Mouse (Mus musculus): ENCODE data around the gene Xxylt1. TPM values are rescaled to one million over a fixed set of nuclear protein-coding genes. Genes with fewer than 3 reads are reported as not detected.

Xxylt1 gene
- total and polyA plus RNA-seq, 3 experiments, result 10.5 to 13.5 (median 11.5) TPM

GRCm38 (mm10) chr16:30943919-30944318, 137.3 kb downstream of the Xxylt1 start:
- peak overlapping the region; percentile 48 for H3K27ac ChIP-seq
- no peaks in the 10 kb centered on the region for H3K36me3 ChIP-seq (ENCODE audit: control insufficient read depth, insufficient read depth, low read length)
- H3K4me3 ChIP-seq, result no peak overlapping the region
- DNase-seq, result no peak
- H3K79me2 ChIP-seq (replicated peaks; ENCODE audit: control insufficient read depth, insufficient read depth, low read length), result no peaks in the 10 kb centered on the region
- WGBS, result 58% methylated on average over 4 of the region's 4 CpGs
- intact Hi-C loops (cut with DNase I), result loop anchor here (2.0 kb wide), 1 partner anchor 33 kb away; no protein-coding TSS in a partner anchor
- no peaks in the 10 kb centered on the region for H3K27me3 ChIP-seq (ENCODE audit: control insufficient read depth, insufficient read depth, low read length)
- no peak overlapping the region for H3K9ac ChIP-seq (ENCODE audit: low read depth, low read length)
- H3K4me1 ChIP-seq (ENCODE audit: control insufficient read depth, insufficient read depth, low read length), result peaks cover 22% of the 10 kb centered on the region
- TF ChIP-seq CTCF (IDR thresholded peaks at IDR 0.05) (no peak), EP300 (IDR thresholded peaks at IDR 0.05; ENCODE audit: insufficient read depth, low read depth, low read length) (no peak), POLR2A (IDR thresholded peaks at IDR 0.05; ENCODE audit: insufficient read depth, low read depth, low read length) (no peak)

- 90% methylated on average over 2 of the region's 2 CpGs for WGBS
- peak; percentile 71 for TF ChIP-seq CTCF (IDR thresholded peaks at IDR 0.05)
- TF ChIP-seq EP300 (IDR thresholded peaks at IDR 0.05; ENCODE audit: insufficient read depth, low read depth, low read length), result no peak
These were observed 140.5 kb downstream of the Xxylt1 start for GRCm38 (mm10) chr16:30940699-30941098.

GRCm38 (mm10) chr16:30939903-30940302, 141.3 kb downstream of the Xxylt1 start:
- peaks cover 18% of the 10 kb centered on the region for H3K4me1 ChIP-seq (ENCODE audit: control insufficient read depth, insufficient read depth, low read length)
- no peak overlapping the region for H3K9ac ChIP-seq (ENCODE audit: low read depth, low read length)
- no peaks in the 10 kb centered on the region for H3K36me3 ChIP-seq (ENCODE audit: control insufficient read depth, insufficient read depth, low read length)
- DNase-seq, result peak in 1 of 2 experiments; percentile 58
- H3K4me3 ChIP-seq, result no peak overlapping the region
- H3K27me3 ChIP-seq (ENCODE audit: control insufficient read depth, insufficient read depth, low read length), result no peaks in the 10 kb centered on the region
- intact Hi-C loops (cut with DNase I), result loop anchor here (2.0 kb wide), 2 partner anchors 127 to 339 kb away; no protein-coding TSS in a partner anchor
- H3K79me2 ChIP-seq (replicated peaks; ENCODE audit: control insufficient read depth, insufficient read depth, low read length), result no peaks in the 10 kb centered on the region
- peak overlapping the region; percentile 79 for H3K27ac ChIP-seq
- TF ChIP-seq POLR2A (IDR thresholded peaks at IDR 0.05; ENCODE audit: insufficient read depth, low read depth, low read length), result 0 out of 2 replicates have a peak, but pooled peaks have one; percentile 16
- TF ChIP-seq CTCF (IDR thresholded peaks at IDR 0.05), result no peak
- 0 out of 2 replicates have a peak, but pooled peaks have one; percentile 41 for TF ChIP-seq EP300 (IDR thresholded peaks at IDR 0.05; ENCODE audit: insufficient read depth, low read depth, low read length)
- WGBS, result 31% methylated on average over 3 of the region's 3 CpGs

More at GRCm38 (mm10) chr16:30940699-30941098, 140.5 kb downstream of the Xxylt1 start:
- Histone ChIP-seq H3K4me1 (ENCODE audit: control insufficient read depth, insufficient read depth, low read length) (peaks cover 22% of the 10 kb centered on the region), H3K9ac (ENCODE audit: low read depth, low read length) (no peak overlapping the region), H3K79me2 (replicated peaks; ENCODE audit: control insufficient read depth, insufficient read depth, low read length) (no peaks in the 10 kb centered on the region), H3K27me3 (ENCODE audit: control insufficient read depth, insufficient read depth, low read length) (no peaks in the 10 kb centered on the region), H3K36me3 (ENCODE audit: control insufficient read depth, insufficient read depth, low read length) (no peaks in the 10 kb centered on the region), H3K4me3 (no peak overlapping the region), H3K27ac (no peak overlapping the region)
- intact Hi-C loops (cut with DNase I), result loop anchor here (2.0 kb wide), 2 partner anchors 126 to 340 kb away; no protein-coding TSS in a partner anchor
- no peak for DNase-seq

- no peak for DNase-seq
- Histone ChIP-seq H3K4me1 (ENCODE audit: control insufficient read depth, insufficient read depth, low read length) (peaks cover 16% of the 10 kb centered on the region), H3K9ac (ENCODE audit: low read depth, low read length) (no peak overlapping the region), H3K27ac (peak overlapping the region; percentile 79), H3K4me3 (no peak overlapping the region), H3K79me2 (replicated peaks; ENCODE audit: control insufficient read depth, insufficient read depth, low read length) (no peaks in the 10 kb centered on the region), H3K36me3 (ENCODE audit: control insufficient read depth, insufficient read depth, low read length) (no peaks in the 10 kb centered on the region), H3K27me3 (ENCODE audit: control insufficient read depth, insufficient read depth, low read length) (no peaks in the 10 kb centered on the region)
- no peak for TF ChIP-seq POLR2A (IDR thresholded peaks at IDR 0.05; ENCODE audit: insufficient read depth, low read depth, low read length)
- TF ChIP-seq CTCF (IDR thresholded peaks at IDR 0.05), result peak; percentile 33
- intact Hi-C loops (cut with DNase I), result no loop called here
- WGBS, result 80% methylated on average over 8 of the region's 8 CpGs
These were observed 142.0 kb downstream of the Xxylt1 start for GRCm38 (mm10) chr16:30939210-30939609.

- 89% methylated on average over 3 of the region's 3 CpGs for whole genome bisulfite sequencing
- Histone ChIP-seq H3K79me2 (replicated peaks; ENCODE audit: control insufficient read depth, insufficient read depth, low read length) (no peaks in the 10 kb centered on the region), H3K9ac (ENCODE audit: low read depth, low read length) (no peak overlapping the region), H3K27ac (no peak overlapping the region), H3K27me3 (ENCODE audit: control insufficient read depth, insufficient read depth, low read length) (no peaks in the 10 kb centered on the region), H3K36me3 (ENCODE audit: control insufficient read depth, insufficient read depth, low read length) (no peaks in the 10 kb centered on the region), H3K4me1 (ENCODE audit: control insufficient read depth, insufficient read depth, low read length) (peaks cover 14% of the 10 kb centered on the region), H3K4me3 (no peak overlapping the region)
- intact Hi-C loops (cut with DNase I), result no loop called here
- no peak for DNase-seq
- TF ChIP-seq EP300 (IDR thresholded peaks at IDR 0.05; ENCODE audit: insufficient read depth, low read depth, low read length) (no peak), CTCF (IDR thresholded peaks at IDR 0.05) (no peak), POLR2A (IDR thresholded peaks at IDR 0.05; ENCODE audit: insufficient read depth, low read depth, low read length) (no peak)
These were observed 142.6 kb downstream of the Xxylt1 start for GRCm38 (mm10) chr16:30938664-30939063.

- intact Hi-C loops (cut with DNase I), result no loop called here
- H3K27me3 ChIP-seq (ENCODE audit: control insufficient read depth, insufficient read depth, low read length), result no peaks in the 10 kb centered on the region
- H3K4me3 ChIP-seq, result no peak overlapping the region
- no peak overlapping the region for H3K27ac ChIP-seq
- no peaks in the 10 kb centered on the region for H3K36me3 ChIP-seq (ENCODE audit: control insufficient read depth, insufficient read depth, low read length)
- H3K79me2 ChIP-seq (replicated peaks; ENCODE audit: control insufficient read depth, insufficient read depth, low read length), result no peaks in the 10 kb centered on the region
- peaks cover 12% of the 10 kb centered on the region for H3K4me1 ChIP-seq (ENCODE audit: control insufficient read depth, insufficient read depth, low read length)
- WGBS, result 80% methylated on average over 3 of the region's 3 CpGs
- no peak for DNase-seq
- TF ChIP-seq EP300 (IDR thresholded peaks at IDR 0.05; ENCODE audit: insufficient read depth, low read depth, low read length), result no peak
- H3K9ac ChIP-seq (ENCODE audit: low read depth, low read length), result no peak overlapping the region
These were observed 143.6 kb downstream of the Xxylt1 start for GRCm38 (mm10) chr16:30937665-30938064.

All from heart, adult 2 months (tissue).